14 mouse cellular contexts compared by ENCODE assay signal in the genomic region with DNA sequence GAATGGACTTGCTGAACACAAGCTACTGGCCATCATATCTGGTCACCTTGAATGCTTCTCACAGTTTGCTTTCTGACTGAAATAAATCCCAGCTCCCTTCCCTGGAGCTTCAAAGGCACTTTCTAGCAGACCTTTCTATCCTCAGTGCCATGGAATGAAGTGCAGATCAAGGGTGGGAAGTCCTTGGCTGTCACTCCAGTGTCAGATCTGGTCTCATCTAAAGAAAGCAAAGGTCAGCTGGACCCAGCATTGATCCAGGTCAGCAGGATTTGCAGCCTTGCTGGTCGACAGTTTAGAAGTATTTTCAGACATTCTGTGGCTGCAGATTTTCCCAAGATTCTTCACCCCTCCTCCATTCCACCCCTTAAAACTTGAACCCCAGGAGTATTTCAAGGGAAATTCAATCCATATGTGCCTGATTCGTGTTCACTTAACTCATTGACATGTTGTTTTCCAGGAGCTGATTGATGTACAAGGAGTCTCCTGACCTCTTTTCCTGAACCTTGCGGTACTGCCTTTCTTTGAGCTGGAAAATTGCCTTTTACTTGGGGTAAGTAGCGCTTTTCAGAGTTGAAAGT.
DNase-seq lines count a peak whose midpoint lies in the region; ATAC-seq and TF ChIP-seq lines count a peak whose summit lies in the region.
"Had no signal": no experiment of that assay in that cellular context is flagged by ENCODE, and none has a peak within 500 bp of the region (broad histone marks: within the 10 kb centered on the region; RNA-seq: fewer than 3 reads in every experiment).

No protein-coding gene starts in this region.

- TF ChIP-seq POLR2A in liver, adult 2 months (IDR thresholded peaks at IDR 0.05; ENCODE audit: extremely low read depth, insufficient read depth, low read length) = no peak

- H3K27me3 ChIP-seq in liver, adult 2 months (ENCODE audit: control insufficient read depth, insufficient read depth, low read length) = no peaks in the 10 kb centered on the region
- no peaks in the 10 kb centered on the region for H3K27me3 ChIP-seq in liver, embryonic 12.5 days (replicated peaks)
- H3K27me3 ChIP-seq in limb, embryonic 10.5 days (ENCODE audit: low read depth, poor library complexity, severe bottlenecking) = peaks cover 16% of the 10 kb centered on the region
- H3K27me3 ChIP-seq in heart, embryonic 10.5 days (ENCODE audit: insufficient read depth, poor library complexity, severe bottlenecking) = no peaks in the 10 kb centered on the region
- H3K27me3 ChIP-seq: heart, embryonic 12.5 days; midbrain, embryonic 15.5 days had no signal

- ATAC-seq in liver, embryonic 12.5 days = no peak
- ATAC-seq in erythroid progenitor cell, adult 5-6 weeks (replicated peaks; ENCODE audit: low FRiP score, poor library complexity, severe bottlenecking) = no peak
- ATAC-seq: intestine, postnatal 0 days; midbrain, embryonic 15.5 days had no signal

- H3K9me3 ChIP-seq in liver, embryonic 12.5 days (replicated peaks) = no peaks in the 10 kb centered on the region
- H3K9me3 ChIP-seq in limb, embryonic 10.5 days (replicated peaks) = no peaks in the 10 kb centered on the region
- no peaks in the 10 kb centered on the region for H3K9me3 ChIP-seq in heart, embryonic 10.5 days
- H3K9me3 ChIP-seq: heart, embryonic 12.5 days; midbrain, embryonic 15.5 days had no signal

- H3K4me3 ChIP-seq in liver, adult 2 months (ENCODE audit: insufficient read depth, low read depth, low read length) = no peak overlapping the region
- H3K4me3 ChIP-seq in liver, embryonic 12.5 days = no peak overlapping the region
- no peak overlapping the region for H3K4me3 ChIP-seq in limb, embryonic 10.5 days
- no peak overlapping the region for H3K4me3 ChIP-seq in heart, embryonic 10.5 days
- H3K4me3 ChIP-seq: heart, embryonic 12.5 days; midbrain, embryonic 15.5 days had no signal

- DNase-seq in liver, adult 2 months (ENCODE audit: extremely low read depth, low read depth, low spot score) = peak; percentile 65
- DNase-seq in embryo, embryonic 9.5 days (ENCODE audit: extremely low spot score) = peak; percentile 57
- peak; percentile 51 for DNase-seq in limb, embryonic 10.5 days (ENCODE audit: low spot score)
- no peak for DNase-seq in heart, embryonic 10.5 days (ENCODE audit: low spot score)
- no peak for DNase-seq in thymus, postnatal 25 days
- DNase-seq: cerebellum, adult 9-11 months; gastrocnemius, postnatal 25 days; lung, postnatal 36 days had no signal

- H3K4me2 ChIP-seq in liver, embryonic 12.5 days = no peak overlapping the region
- H3K4me2 ChIP-seq: heart, embryonic 12.5 days; midbrain, embryonic 15.5 days had no signal

- no peak for TF ChIP-seq CTCF in liver, adult 2 months (IDR thresholded peaks at IDR 0.05; ENCODE audit: low read depth, low read length)

- no peaks in the 10 kb centered on the region for H3K36me3 ChIP-seq in liver, adult 2 months (ENCODE audit: control insufficient read depth, insufficient read depth, low read length)
- H3K36me3 ChIP-seq in liver, embryonic 12.5 days = no peaks in the 10 kb centered on the region
- no peaks in the 10 kb centered on the region for H3K36me3 ChIP-seq in limb, embryonic 10.5 days
- H3K36me3 ChIP-seq in heart, embryonic 10.5 days = no peaks in the 10 kb centered on the region
- H3K36me3 ChIP-seq: heart, embryonic 12.5 days; midbrain, embryonic 15.5 days had no signal

- WGBS in liver, adult 2 months = 49% methylated on average over 4 of the region's 4 CpGs
- 50% methylated on average over 4 of the region's 4 CpGs for WGBS in liver, embryonic 12.5 days (ENCODE audit: insufficient replicate concordance)
- WGBS in limb, embryonic 10.5 days = 5% methylated on average over 4 of the region's 4 CpGs
- whole genome bisulfite sequencing in heart, embryonic 10.5 days = 53% methylated on average over 4 of the region's 4 CpGs

- H3K27ac ChIP-seq in liver, adult 2 months (replicated peaks; ENCODE audit: insufficient read depth, low read depth, low read length) = no peak overlapping the region
- no peak overlapping the region for H3K27ac ChIP-seq in liver, embryonic 12.5 days
- H3K27ac ChIP-seq in limb, embryonic 10.5 days = peak overlapping the region; percentile 70
- H3K27ac ChIP-seq in heart, embryonic 10.5 days = no peak overlapping the region
- H3K27ac ChIP-seq: midbrain, embryonic 15.5 days; stomach, postnatal 0 days had no signal

- no peaks in the 10 kb centered on the region for H3K79me2 ChIP-seq in liver, adult 2 months (ENCODE audit: control insufficient read depth, insufficient read depth, low read length)

- H3K4me1 ChIP-seq in liver, adult 2 months (ENCODE audit: control insufficient read depth, insufficient read depth, low read length) = peaks cover 4% of the 10 kb centered on the region
- no peaks in the 10 kb centered on the region for H3K4me1 ChIP-seq in liver, embryonic 12.5 days
- H3K4me1 ChIP-seq in limb, embryonic 10.5 days = peaks cover 41% of the 10 kb centered on the region
- H3K4me1 ChIP-seq in heart, embryonic 10.5 days = no peaks in the 10 kb centered on the region; the same call in 1 of the 2 replicates

- no peak overlapping the region for H3K9ac ChIP-seq in liver, adult 2 months (ENCODE audit: low read depth, low read length)
- H3K9ac ChIP-seq in liver, embryonic 12.5 days = no peak overlapping the region
- H3K9ac ChIP-seq: heart, embryonic 12.5 days; midbrain, embryonic 15.5 days had no signal

Comparison
In these comparisons a context has a peak if more than half of its experiments do, and no peak if none do; other contexts are left out.
1. DNase-seq: peak in liver, adult 2 months (single experiment), embryo, embryonic 9.5 days (single experiment) and limb, embryonic 10.5 days (single experiment); none in heart, embryonic 10.5 days (single experiment) and thymus, postnatal 25 days (single experiment).